Mouse (Mus musculus): ENCODE results near the gene Tpt1. TPM values are rescaled to one million over a fixed set of nuclear protein-coding genes. Genes with fewer than 3 reads are reported as not detected.

The Tpt1 gene
- total and polyA plus RNA-seq, 2 experiments from 2014 or later: 806 to 1,059 TPM

DNA sequence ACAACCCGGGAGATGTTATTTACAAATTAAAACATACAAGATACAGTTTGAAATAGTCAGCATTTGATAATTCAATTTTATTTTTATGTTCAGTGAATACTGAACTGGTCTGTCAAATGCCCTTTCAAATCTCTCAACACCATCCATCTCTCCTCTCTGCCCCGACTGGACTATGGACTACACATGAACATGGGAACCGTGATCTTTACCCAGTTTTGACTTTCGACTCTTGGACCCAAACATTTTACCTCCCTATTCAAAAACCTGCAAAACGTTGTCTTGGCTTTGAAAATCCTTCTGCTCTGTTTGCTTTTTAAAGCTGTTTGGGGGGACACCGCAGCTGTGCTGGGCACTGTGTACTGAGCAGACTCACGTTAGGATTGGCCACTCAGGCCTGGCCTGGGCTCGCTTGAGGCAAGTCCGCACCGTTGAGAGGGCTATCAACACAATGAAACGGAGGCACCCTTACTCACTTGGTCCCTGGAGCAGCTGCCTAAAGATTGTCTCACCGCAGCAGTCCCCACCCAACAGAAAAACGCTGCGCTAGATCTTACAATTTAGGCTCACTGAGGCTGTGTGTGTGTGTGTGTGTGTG, 25.0 kb downstream of the Tpt1 start:
- Histone ChIP-seq H3K27ac (ENCODE audit: low read depth) (no peak overlapping the region), H3K4me3 (ENCODE audit: low read depth, low read length) (no peak overlapping the region), H3K27me3 (ENCODE audit: control insufficient read depth, insufficient read depth, low read length) (no peaks in the 10 kb centered on the region), H3K9ac (replicated peaks; ENCODE audit: low read depth, low read length) (no peak overlapping the region), H3K36me3 (replicated peaks; ENCODE audit: control insufficient read depth, insufficient read depth, low read length) (no peaks in the 10 kb centered on the region), H3K4me2 (ENCODE audit: low read depth, low read length) (no peak overlapping the region), H3K4me1 (ENCODE audit: control insufficient read depth, insufficient read depth) (no peaks in the 10 kb centered on the region), H3K9me3 (replicated peaks; ENCODE audit: control insufficient read depth, low read length) (no peaks in the 10 kb centered on the region)
- TF ChIP-seq CTCF (IDR thresholded peaks at IDR 0.05; ENCODE audit: low read depth) (no peak), EP300 (IDR thresholded peaks at IDR 0.05; ENCODE audit: low read depth) (no peak)
- DNase-seq (ENCODE audit: low spot score): no peak
- no peak for ATAC-seq (ENCODE audit: insufficient read depth, low read depth)
- WGBS: 80% methylated on average over 14 of the region's 14 CpGs

DNA sequence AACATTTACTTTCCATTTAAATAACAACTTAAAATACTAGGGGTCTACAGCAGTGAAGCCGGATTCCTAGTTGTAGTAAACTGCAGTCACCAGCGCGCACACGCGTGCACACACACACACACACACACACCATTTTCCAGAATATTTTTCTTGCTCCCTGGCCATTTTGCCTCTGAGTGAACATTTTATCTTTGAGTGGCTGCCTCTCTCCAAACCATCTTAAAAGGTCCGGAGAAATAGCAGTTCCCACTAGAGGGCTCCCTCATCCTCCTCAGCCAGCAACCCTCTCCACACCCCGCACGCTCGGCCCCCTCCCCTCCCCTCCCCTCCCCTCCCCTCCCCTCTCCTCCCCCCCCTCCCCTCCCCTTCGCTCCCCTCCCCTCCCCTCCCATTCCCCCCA, 25.7 kb downstream of the Tpt1 start:
- H3K4me3 ChIP-seq (ENCODE audit: low read depth, low read length): no peak overlapping the region
- no peak for TF ChIP-seq EP300 (IDR thresholded peaks at IDR 0.05; ENCODE audit: low read depth)
- peak; percentile 33 for TF ChIP-seq CTCF (IDR thresholded peaks at IDR 0.05; ENCODE audit: low read depth)
- no peaks in the 10 kb centered on the region for H3K9me3 ChIP-seq (replicated peaks; ENCODE audit: control insufficient read depth, low read length)
- DNase-seq (ENCODE audit: low spot score) (peak; percentile 77), ATAC-seq (ENCODE audit: insufficient read depth, low read depth) (0 out of 2 replicates have a peak, but pooled peaks have one; percentile 64)
- WGBS: 15% methylated on average over 9 of the region's 10 CpGs
- peak overlapping the region; percentile 24; the same call in 1 of the 2 replicates for H3K4me2 ChIP-seq (ENCODE audit: low read depth, low read length)
- H3K27me3 ChIP-seq (ENCODE audit: control insufficient read depth, insufficient read depth, low read length): no peaks in the 10 kb centered on the region
- H3K27ac ChIP-seq (ENCODE audit: low read depth): no peak overlapping the region
- H3K4me1 ChIP-seq (ENCODE audit: control insufficient read depth, insufficient read depth): no peaks in the 10 kb centered on the region
- H3K9ac ChIP-seq (replicated peaks; ENCODE audit: low read depth, low read length): no peak overlapping the region
- no peaks in the 10 kb centered on the region for H3K36me3 ChIP-seq (replicated peaks; ENCODE audit: control insufficient read depth, insufficient read depth, low read length)

DNA sequence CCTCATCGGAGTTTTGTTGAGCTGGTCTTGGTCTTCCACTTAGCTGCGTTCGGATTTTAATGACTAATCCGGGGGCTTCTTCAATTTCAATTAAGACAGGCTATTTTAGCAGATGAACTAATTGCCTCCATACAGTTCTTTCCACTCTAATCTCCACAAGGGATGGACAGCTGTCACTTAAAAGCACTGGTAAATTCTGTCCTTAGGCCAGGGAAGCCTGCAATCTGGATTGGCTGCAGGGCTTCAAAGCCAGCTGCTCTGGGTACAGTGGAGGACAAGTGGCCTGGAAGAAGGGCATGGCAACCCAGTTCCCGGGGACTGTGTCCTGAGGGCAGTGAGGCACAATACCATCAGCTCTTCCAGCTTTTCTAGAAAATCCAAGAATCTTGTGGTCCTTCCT, 26.2 kb downstream of the Tpt1 start:
- Histone ChIP-seq H3K9ac (replicated peaks; ENCODE audit: low read depth, low read length) (no peak overlapping the region), H3K27me3 (ENCODE audit: control insufficient read depth, insufficient read depth, low read length) (no peaks in the 10 kb centered on the region)
- WGBS: 9% methylated on average over 4 of the region's 5 CpGs

DNA sequence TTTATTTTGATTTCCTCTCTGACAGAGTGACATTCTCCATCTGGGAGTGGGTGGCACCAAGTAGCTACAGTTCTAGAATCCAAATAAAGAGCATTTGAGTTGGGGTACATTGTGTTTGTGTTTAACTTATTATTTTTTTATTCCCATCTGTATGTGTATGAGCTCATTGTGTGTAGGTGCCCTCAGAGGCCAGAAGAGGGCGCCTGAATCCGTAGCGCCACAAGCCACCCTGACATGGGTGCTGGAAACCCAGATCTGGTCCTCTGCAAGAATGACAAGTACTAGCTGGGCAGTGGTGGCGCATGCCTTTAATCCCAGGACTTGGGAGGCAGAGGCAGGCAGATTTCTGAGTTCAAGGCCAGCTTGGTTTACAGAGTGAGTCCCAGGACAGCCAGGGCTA, 26.9 kb downstream of the Tpt1 start:
- ATAC-seq (ENCODE audit: insufficient read depth, low read depth): no peak
- H3K27me3 ChIP-seq (ENCODE audit: control insufficient read depth, insufficient read depth, low read length): no peaks in the 10 kb centered on the region
- H3K9me3 ChIP-seq (replicated peaks; ENCODE audit: control insufficient read depth, low read length): no peaks in the 10 kb centered on the region
- H3K4me2 ChIP-seq (ENCODE audit: low read depth, low read length): no peak overlapping the region
- no peak overlapping the region for H3K27ac ChIP-seq (ENCODE audit: low read depth)
- H3K4me1 ChIP-seq (ENCODE audit: control insufficient read depth, insufficient read depth): no peaks in the 10 kb centered on the region
- no peak for TF ChIP-seq EP300 (IDR thresholded peaks at IDR 0.05; ENCODE audit: low read depth)
- no peak for TF ChIP-seq CTCF (IDR thresholded peaks at IDR 0.05; ENCODE audit: low read depth)
- H3K4me3 ChIP-seq (ENCODE audit: low read depth, low read length): no peak overlapping the region
- 88% methylated on average over 4 of the region's 4 CpGs for WGBS
- DNase-seq (ENCODE audit: low spot score): no peak
- H3K9ac ChIP-seq (replicated peaks; ENCODE audit: low read depth, low read length): no peak overlapping the region
- H3K36me3 ChIP-seq (replicated peaks; ENCODE audit: control insufficient read depth, insufficient read depth, low read length): no peaks in the 10 kb centered on the region

More for the DNA sequence above, 26.2 kb downstream of the Tpt1 start:
- Histone ChIP-seq H3K36me3 (replicated peaks; ENCODE audit: control insufficient read depth, insufficient read depth, low read length) (no peaks in the 10 kb centered on the region), H3K4me3 (ENCODE audit: low read depth, low read length) (no peak overlapping the region), H3K27ac (ENCODE audit: low read depth) (no peak overlapping the region), H3K4me1 (ENCODE audit: control insufficient read depth, insufficient read depth) (no peaks in the 10 kb centered on the region), H3K4me2 (ENCODE audit: low read depth, low read length) (peak overlapping the region; percentile 24), H3K9me3 (replicated peaks; ENCODE audit: control insufficient read depth, low read length) (no peaks in the 10 kb centered on the region)
- TF ChIP-seq CTCF (IDR thresholded peaks at IDR 0.05; ENCODE audit: low read depth) (no peak), EP300 (IDR thresholded peaks at IDR 0.05; ENCODE audit: low read depth) (no peak)
- no peak for DNase-seq (ENCODE audit: low spot score)
- ATAC-seq (ENCODE audit: insufficient read depth, low read depth): no peak

DNA sequence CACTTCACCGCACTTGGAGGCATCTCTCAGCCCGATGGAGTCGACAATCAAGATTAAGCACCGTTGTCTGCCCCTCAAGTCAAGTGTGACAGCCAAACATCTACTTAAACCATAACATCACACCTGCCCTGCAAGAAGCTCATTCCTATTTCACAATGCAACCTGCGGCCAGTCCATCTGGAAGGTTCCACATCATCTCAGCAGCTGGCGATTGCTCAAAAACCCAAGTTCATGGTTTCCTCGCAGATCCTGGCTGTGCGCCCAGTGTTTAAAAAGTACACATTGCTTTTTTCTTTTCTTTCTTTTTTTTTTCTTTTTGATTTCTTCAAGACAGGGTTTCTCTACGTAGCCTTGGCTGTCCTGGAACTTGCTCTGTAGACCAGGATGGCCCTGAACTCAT, 28.7 kb downstream of the Tpt1 start:
- no peaks in the 10 kb centered on the region for H3K36me3 ChIP-seq (replicated peaks; ENCODE audit: control insufficient read depth, insufficient read depth, low read length)
- H3K4me3 ChIP-seq (ENCODE audit: low read depth, low read length): no peak overlapping the region
- H3K9me3 ChIP-seq (replicated peaks; ENCODE audit: control insufficient read depth, low read length): no peaks in the 10 kb centered on the region
- H3K27me3 ChIP-seq (ENCODE audit: control insufficient read depth, insufficient read depth, low read length): no peaks in the 10 kb centered on the region
- ATAC-seq (ENCODE audit: insufficient read depth, low read depth): no peak
- DNase-seq (ENCODE audit: low spot score): no peak
- H3K27ac ChIP-seq (ENCODE audit: low read depth): no peak overlapping the region
- H3K9ac ChIP-seq (replicated peaks; ENCODE audit: low read depth, low read length): no peak overlapping the region
- 57% methylated on average over 9 of the region's 9 CpGs for WGBS
- no peak for TF ChIP-seq EP300 (IDR thresholded peaks at IDR 0.05; ENCODE audit: low read depth)
- TF ChIP-seq CTCF (IDR thresholded peaks at IDR 0.05; ENCODE audit: low read depth): no peak
- no peak overlapping the region for H3K4me2 ChIP-seq (ENCODE audit: low read depth, low read length)
- no peaks in the 10 kb centered on the region for H3K4me1 ChIP-seq (ENCODE audit: control insufficient read depth, insufficient read depth)
